Mouse (Mus musculus) CH12.LX (cell line): ENCODE measurements around the gene Rab17.

Source experiments
- EP300 ChIP-seq: IDR thresholded peaks from 2 replicates; pipeline ENCODE4 v1.6.1; 2011; ENCODE audit warnings: low read length, improper control_type of control experiment
- ETS1 ChIP-seq: conservative IDR thresholded peaks from 2 replicates; pipeline ENCODE4 v1.6.1; 2012; ENCODE audit warnings: low read depth, mild to moderate bottlenecking, inconsistent platforms, low read length, improper control_type of control experiment, moderate library complexity
- POLR2A ChIP-seq: IDR thresholded peaks from 2 replicates; pipeline ENCODE4 v1.6.1; 2011; ENCODE audit warnings: low read depth, mild to moderate bottlenecking, improper control_type of control experiment, low read length
- POLR2AphosphoS2 ChIP-seq: IDR thresholded peaks from 2 replicates; pipeline ENCODE4 v1.6.1; 2011; ENCODE audit warnings: low read depth, low read length, improper control_type of control experiment

- TF ChIP-seq POLR2A (no peak), EP300 (no peak), ETS1 (no peak), POLR2AphosphoS2 (no peak)
Measured at GRCm38 (mm10) chr1:91008746-91009145, 39.3 kb upstream of the Rab17 start.
